Mouse (Mus musculus) midbrain, postnatal 0 days (tissue): ENCODE results near the gene Cdh16. TPM values are rescaled to one million over a fixed set of nuclear protein-coding genes. Genes with fewer than 3 reads are reported as not detected.

ENCODE experiments used
- ATAC-seq: fragments of 200-750 bp; cut with Nextera tagmentation; 2 replicates; pipeline ENCODE4 v1.8.0; 2017; ENCODE audit warnings: moderate number of reproducible peaks, mild to moderate bottlenecking, moderate TSS enrichment, moderate library complexity; ENCODE audit not compliant: low FRiP score
- DNase-seq: peaks from one replicate; pipeline ENCODE4 v3.0.0-alpha.2; 2015; ENCODE audit warnings: low spot score
- H3K27ac ChIP-seq: fragments of 300-500 bp; sonication (generic); 2 replicates; pipeline ENCODE4 v1.5.1; 2014; ENCODE audit warnings: low read depth, mild to moderate bottlenecking, low read length, mixed read lengths
- H3K27me3 ChIP-seq: fragments of 300-500 bp; sonication (generic); 2 replicates; pipeline ENCODE4 v1.6.1; 2014; ENCODE audit warnings: low read length, control low read depth, mixed read lengths; ENCODE audit not compliant: insufficient read depth
- H3K36me3 ChIP-seq: fragments of 300-500 bp; sonication (generic); 2 replicates; pipeline ENCODE4 v1.6.1; 2014; ENCODE audit warnings: low read length, control low read depth, mixed read lengths; ENCODE audit not compliant: insufficient read depth
- H3K4me1 ChIP-seq: fragments of 300-500 bp; sonication (generic); 2 replicates; pipeline ENCODE4 v1.6.1; 2014; ENCODE audit warnings: mild to moderate bottlenecking, control low read depth, antibody characterized with exemption, low read length, mixed read lengths; ENCODE audit not compliant: insufficient read depth
- H3K4me2 ChIP-seq: fragments of 300-500 bp; sonication (generic); 2 replicates; pipeline ENCODE4 v1.6.1; 2014; ENCODE audit warnings: low read depth, mild to moderate bottlenecking, low read length, mixed read lengths; ENCODE audit not compliant: poor library complexity, severe bottlenecking
- H3K4me3 ChIP-seq: fragments of 300-500 bp; sonication (generic); 2 replicates; pipeline ENCODE4 v1.5.1; 2014; ENCODE audit warnings: low read depth, mild to moderate bottlenecking, low read length, moderate library complexity
- H3K9ac ChIP-seq: fragments of 300-500 bp; sonication (generic); replicated peaks from 2 replicates; pipeline ENCODE4 v1.6.1; 2014; ENCODE audit warnings: mild to moderate bottlenecking, low read length, moderate library complexity, mixed read lengths; ENCODE audit not compliant: poor library complexity, severe bottlenecking
- H3K9me3 ChIP-seq: fragments of 300-500 bp; sonication (generic); 2 replicates; pipeline ENCODE4 v1.6.1; 2016; ENCODE audit warnings: low read length, control low read depth
- CTCF ChIP-seq: IDR thresholded peaks from 2 replicates; pipeline ENCODE4 v1.5.1; 2016; ENCODE audit warnings: antibody characterized with exemption, mild to moderate bottlenecking
- WGBS: fragments of 180-500 bp; shearing (Covaris S2); extraction: QIAGEN DNeasy Blood & Tissue Kit; methylation state at CpG from one replicate; pipeline ENCODE4 v1.1.7; 2014; 5-methylcytosine and 5-hydroxymethylcytosine counted together
- polyA plus RNA-seq: library from polyadenylated mRNA; unstranded; fragments of >200 nt; fragmentation: Nextera tagmentation; extraction: Ambion mirVana; gene quantifications from 2 replicates; pipeline ENCODE4 v1.2.1, GENCODE M21; 2015
- total RNA-seq: library from RNA; depleted of rRNA; stranded (reverse); fragments of >200 nt; gene quantifications from 2 replicates; pipeline ENCODE4 v1.2.3, GENCODE M21; 2014; rRNA removed

Cdh16 gene
- total and polyA plus RNA-seq, 2 experiments from 2014 or later: not detected

- TF ChIP-seq CTCF: no peak
- Histone ChIP-seq H3K4me1 (no peaks in the 10 kb centered on the region), H3K27me3 (no peaks in the 10 kb centered on the region), H3K9ac (no peak overlapping the region), H3K9me3 (no peaks in the 10 kb centered on the region), H3K36me3 (no peaks in the 10 kb centered on the region), H3K4me3 (no peak overlapping the region), H3K27ac (no peak overlapping the region), H3K4me2 (no peak overlapping the region)
- DNase-seq (no peak), ATAC-seq (0 out of 2 replicates have a peak, but pooled peaks have one; percentile 6)
- 94% methylated on average over 5 of the region's 5 CpGs for WGBS
These were observed 58.8 kb downstream of the Cdh16 start for GRCm38 (mm10) chr8:104565457-104565798.

GRCm38 (mm10) chr8:104564633-104565456 lies 59.4 kb downstream of the Cdh16 start:
- H3K4me3 ChIP-seq: no peak overlapping the region
- no peak overlapping the region for H3K9ac ChIP-seq
- ATAC-seq (peak; percentile 86), DNase-seq (peak; percentile 96)
- peak; percentile 87 for TF ChIP-seq CTCF
- H3K4me1 ChIP-seq: no peaks in the 10 kb centered on the region
- no peaks in the 10 kb centered on the region for H3K27me3 ChIP-seq
- no peaks in the 10 kb centered on the region for H3K36me3 ChIP-seq
- H3K27ac ChIP-seq: no peak overlapping the region
- 15% methylated on average over 22 of the region's 22 CpGs for WGBS
- H3K9me3 ChIP-seq: no peaks in the 10 kb centered on the region
- H3K4me2 ChIP-seq: peak overlapping the region; percentile 22

DNA sequence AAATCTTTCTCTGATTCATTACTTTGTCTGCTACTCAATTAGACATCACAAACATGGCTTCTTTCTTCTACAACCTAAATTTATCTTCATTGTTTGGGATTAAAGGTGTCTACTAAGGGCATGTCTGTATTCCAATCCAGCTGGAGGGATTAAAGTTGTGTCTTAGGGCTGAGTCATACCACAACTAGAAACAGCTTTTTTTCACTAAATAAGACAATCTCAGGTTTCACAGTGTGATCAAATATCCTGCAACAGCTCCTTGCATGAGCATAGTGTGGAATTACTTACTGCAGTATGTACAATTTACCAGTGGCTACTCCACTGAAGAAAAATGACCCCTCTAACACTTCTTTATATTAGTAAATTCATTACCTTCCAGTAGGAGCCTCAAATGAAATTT lies 63.5 kb downstream of the Cdh16 start:
- Histone ChIP-seq H3K9me3 (no peaks in the 10 kb centered on the region), H3K4me1 (no peaks in the 10 kb centered on the region), H3K4me2 (no peak overlapping the region), H3K4me3 (no peak overlapping the region), H3K9ac (no peak overlapping the region), H3K27me3 (no peaks in the 10 kb centered on the region), H3K36me3 (no peaks in the 10 kb centered on the region), H3K27ac (no peak overlapping the region)
- ATAC-seq: no peak
- TF ChIP-seq CTCF: no peak
- no peak for DNase-seq

DNA sequence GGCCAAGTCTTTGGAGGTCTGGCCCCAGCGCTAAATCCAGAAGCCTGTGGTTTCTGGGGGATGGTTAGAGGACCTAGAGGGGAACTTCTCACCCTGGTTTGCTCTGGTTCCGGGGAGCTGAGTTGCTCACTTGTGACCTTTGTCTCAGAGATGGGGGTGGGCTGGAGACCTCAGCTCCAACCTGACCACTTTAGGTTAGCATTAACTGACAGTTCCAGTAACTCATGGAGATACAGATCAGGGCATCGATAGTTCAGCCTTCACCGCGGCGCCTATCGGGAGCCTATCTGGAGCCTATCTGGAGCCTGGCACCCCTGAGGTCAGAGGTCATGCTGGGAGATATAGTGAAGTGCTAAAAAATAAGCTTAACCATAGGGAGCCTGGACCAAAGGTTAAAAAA lies 67.0 kb downstream of the Cdh16 start:
- DNase-seq (no peak), ATAC-seq (no peak)
- no peak for TF ChIP-seq CTCF
- Histone ChIP-seq H3K9ac (no peak overlapping the region), H3K4me3 (no peak overlapping the region), H3K4me2 (no peak overlapping the region), H3K27me3 (no peaks in the 10 kb centered on the region), H3K4me1 (no peaks in the 10 kb centered on the region), H3K36me3 (no peaks in the 10 kb centered on the region), H3K27ac (no peak overlapping the region), H3K9me3 (no peaks in the 10 kb centered on the region)
- WGBS: 89% methylated on average over 7 of the region's 7 CpGs

DNA sequence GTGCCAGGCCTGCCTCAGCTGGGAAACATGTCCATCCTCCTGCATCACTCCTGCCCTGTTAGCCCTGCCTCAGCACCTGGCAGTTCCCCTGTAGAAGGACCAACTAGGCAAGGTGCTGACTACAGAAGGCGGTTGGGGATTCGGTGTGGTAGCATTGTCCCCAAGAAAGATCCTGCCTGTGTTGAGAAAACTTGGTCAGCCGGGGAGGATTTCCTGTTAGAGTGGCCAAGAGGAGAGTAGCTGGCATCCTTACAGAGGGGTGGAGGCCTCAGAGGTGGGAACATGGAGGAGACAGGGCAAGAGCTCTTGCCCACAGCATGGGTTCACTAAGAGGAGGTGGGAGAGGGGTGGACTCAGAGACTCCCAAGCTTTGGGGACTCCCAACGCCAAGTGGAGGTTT lies 69.0 kb downstream of the Cdh16 start:
- DNase-seq: no peak
- Histone ChIP-seq H3K4me1 (no peaks in the 10 kb centered on the region), H3K9me3 (no peaks in the 10 kb centered on the region), H3K9ac (no peak overlapping the region), H3K4me3 (no peak overlapping the region), H3K4me2 (no peak overlapping the region), H3K27me3 (no peaks in the 10 kb centered on the region), H3K27ac (no peak overlapping the region), H3K36me3 (no peaks in the 10 kb centered on the region)
- no peak for TF ChIP-seq CTCF
- WGBS: 88% methylated on average over 4 of the region's 4 CpGs
- no peak for ATAC-seq

Other genes with a start within 250 kb of the Cdh16 start
- 38.7 and 39.8 TPM in 2 replicates for gene Cmtm4, start 228.6 kb downstream of the Cdh16 start, total RNA-seq
- 2.5 and 2.7 TPM in 2 replicates for gene Cmtm4, start 228.6 kb downstream of the Cdh16 start, polyA plus RNA-seq
- 80.5 and 106 TPM in 2 replicates for gene Dync1li2, start 181.3 kb downstream of the Cdh16 start, total RNA-seq
- gene Dync1li2, start 181.3 kb downstream of the Cdh16 start, polyA plus RNA-seq: 66.5 and 73.4 TPM in 2 replicates
- gene Terb1, start 114.5 kb downstream of the Cdh16 start, total RNA-seq: 0.71 and 0.85 TPM in 2 replicates
- gene Terb1, start 114.5 kb downstream of the Cdh16 start, polyA plus RNA-seq: 0.68 and 0.81 TPM in 2 replicates
- 48.1 and 71.7 TPM in 2 replicates for gene Nae1, start 89.8 kb downstream of the Cdh16 start, total RNA-seq
- gene Nae1, start 89.8 kb downstream of the Cdh16 start, polyA plus RNA-seq: 107 and 108 TPM in 2 replicates
- 1.6 and 2.8 TPM in 2 replicates for gene Car7, start 89.7 kb downstream of the Cdh16 start, total RNA-seq
- 2.3 and 2.5 TPM in 2 replicates for gene Car7, start 89.7 kb downstream of the Cdh16 start, polyA plus RNA-seq
- 12.1 and 16.0 TPM in 2 replicates for gene Pdp2, start 32.9 kb downstream of the Cdh16 start, total RNA-seq
- 16.9 and 18.0 TPM in 2 replicates for gene Pdp2, start 32.9 kb downstream of the Cdh16 start, polyA plus RNA-seq
- 3.0 and 3.5 TPM in 2 replicates for gene Rrad, start 6.9 kb upstream of the Cdh16 start, total RNA-seq
- 3.3 and 3.4 TPM in 2 replicates for gene Rrad, start 6.9 kb upstream of the Cdh16 start, polyA plus RNA-seq
- 60.6 and 84.0 TPM in 2 replicates for gene Ciao2b, start 17.6 kb upstream of the Cdh16 start, total RNA-seq
- 108 and 113 TPM in 2 replicates for gene Ciao2b, start 17.6 kb upstream of the Cdh16 start, polyA plus RNA-seq
- not detected in 2 replicates for gene Ces2a, start 109.6 kb upstream of the Cdh16 start, total RNA-seq
- not detected in 2 replicates for gene Ces2a, start 109.6 kb upstream of the Cdh16 start, polyA plus RNA-seq
- 0.49 TPM in 1 of 2 replicates, not detected in the other for gene Ces2b, start 207.2 kb upstream of the Cdh16 start, total RNA-seq
- gene Ces2b, start 207.2 kb upstream of the Cdh16 start, polyA plus RNA-seq: 0.11 and 0.17 TPM in 2 replicates
- not detected in 2 replicates for gene Ces2c, start 222.7 kb upstream of the Cdh16 start, total RNA-seq
- not detected in 2 replicates for gene Ces2c, start 222.7 kb upstream of the Cdh16 start, polyA plus RNA-seq